Mouse (Mus musculus) layer of hippocampus, postnatal 10 days (tissue): ENCODE measurements around the gene Tas2r106. TPM values are rescaled to one million over a fixed set of nuclear protein-coding genes. Genes with fewer than 3 reads are reported as not detected.

Experiments
- DNase-seq, 2 experiments: peaks; one replicate each; pipeline ENCODE4 v3.0.0; 2021; ENCODE audit warnings: low spot score in 2 of 2
- long read RNA-seq: library from polyadenylated mRNA; stranded (forward); transcript quantifications from one replicate; pipeline ENCODE4 v2.0.0, GENCODE M21; 2023
- total RNA-seq, 2 experiments: library from RNA; stranded (reverse); gene quantifications; 2 replicates each; pipeline ENCODE4 v1.2.3; 2021

The Tas2r106 gene
- total RNA-seq: not detected
- long read RNA-seq: 0 reads

DNA sequence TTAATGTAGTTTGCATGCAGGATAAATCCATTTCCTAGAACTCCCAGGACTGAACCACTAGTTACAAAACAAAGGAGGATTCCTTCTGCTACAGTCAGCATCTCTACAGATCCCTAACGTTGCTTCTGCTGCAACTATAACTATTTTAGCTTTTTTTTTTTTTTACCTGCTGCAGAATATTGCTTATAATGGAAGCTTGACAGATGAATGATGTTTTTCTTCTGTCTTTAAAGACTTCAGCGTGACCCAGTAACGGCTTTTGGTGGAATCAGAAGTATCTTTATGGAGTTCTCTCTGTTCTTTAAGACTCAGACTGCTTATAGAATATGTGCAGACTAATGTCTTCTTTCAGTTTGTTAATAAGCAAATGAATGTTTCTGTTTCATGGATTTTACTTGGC is at the start of gene Tas2r106:
Tas2r106 (minus strand) TSS at position 101 of the 400 bp plus-strand sequence.
- DNase-seq: no peak

DNA sequence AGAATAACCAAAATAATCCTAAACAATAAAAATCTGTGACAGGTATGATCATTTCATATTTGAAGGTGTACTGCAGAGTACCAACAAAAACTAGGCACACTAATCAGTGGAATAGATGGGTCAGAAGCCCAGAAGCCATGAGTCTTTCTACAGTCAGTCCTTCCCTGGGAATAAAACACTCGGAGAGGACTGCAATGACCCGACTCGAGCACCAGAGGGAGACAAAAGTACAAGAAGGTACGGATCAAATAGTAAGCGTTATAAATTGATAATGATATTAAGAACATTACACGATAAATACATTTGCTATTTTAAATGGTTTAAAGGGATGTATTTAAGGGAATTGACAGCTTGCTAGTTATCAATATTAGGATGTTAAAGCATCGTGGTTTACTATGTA is 34.1 kb upstream of the Tas2r106 start:
- DNase-seq: no peak

DNA sequence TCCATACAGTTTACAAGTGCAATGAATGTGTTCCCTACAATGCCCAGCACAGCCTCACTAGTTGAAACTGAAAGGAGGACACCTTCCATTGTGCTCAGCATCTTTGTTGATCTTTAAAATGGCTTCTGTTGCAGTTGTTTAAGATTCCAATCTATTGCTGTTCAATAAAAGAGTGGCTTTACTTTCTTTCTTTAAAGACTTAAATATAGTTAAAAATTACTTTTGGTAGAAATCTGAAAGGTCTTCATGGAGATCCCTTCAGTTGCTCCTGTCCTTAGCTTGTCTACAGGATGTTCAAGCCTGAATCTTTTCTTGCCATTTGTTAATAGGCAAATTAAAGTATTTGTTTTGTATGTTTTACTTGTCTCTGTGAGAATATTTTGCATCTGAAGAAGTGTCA is 11.3 kb upstream of the Tas2r106 start, which contains the start of gene Tas2r114:
Tas2r114 (minus strand) TSS at position 101 of the 400 bp plus-strand sequence.
- DNase-seq: no peak

DNA sequence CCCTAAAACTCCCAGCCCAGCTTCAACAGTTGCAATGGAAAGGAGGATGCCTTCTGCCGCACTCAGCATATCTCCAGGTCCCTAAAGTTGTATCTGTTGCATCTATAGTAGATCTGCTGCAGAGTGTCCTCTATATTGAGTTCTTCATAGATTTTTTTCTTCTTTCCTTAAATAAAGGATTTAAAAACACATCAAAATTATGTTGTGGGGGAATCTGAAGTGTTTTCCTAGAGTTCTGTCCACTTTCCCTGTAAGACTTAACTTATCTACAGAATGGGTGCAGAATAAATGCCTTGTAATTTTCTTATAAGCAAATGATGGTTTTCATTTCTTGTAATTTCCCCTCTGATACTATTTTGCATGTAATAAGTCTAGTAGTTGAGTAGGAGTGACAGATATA is 8.7 kb upstream of the Tas2r106 start, which contains the start of gene Tas2r105:
Tas2r105 (minus strand) TSS at position 101 of the 400 bp plus-strand sequence.
- DNase-seq: no peak

DNA sequence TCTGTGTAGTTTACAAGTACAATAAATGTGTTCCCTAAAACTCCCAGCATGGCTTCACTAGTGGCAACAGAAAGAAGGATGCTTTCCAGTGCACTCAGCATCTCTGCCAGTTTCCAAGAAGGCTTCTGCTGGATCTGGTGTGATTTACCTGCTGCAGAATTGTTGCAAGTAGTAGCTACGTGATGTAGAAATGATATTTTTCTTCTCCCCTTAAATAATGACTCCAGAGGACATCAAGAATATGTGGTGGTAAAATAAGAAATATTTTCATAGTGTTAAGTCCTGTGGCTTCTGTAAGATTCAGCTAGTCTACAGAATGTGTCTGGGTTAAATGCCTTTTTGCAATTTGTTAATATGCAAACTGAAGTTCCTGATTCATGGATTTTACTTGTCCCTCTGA is 7.0 kb upstream of the Tas2r106 start, which contains the start of gene Tas2r104:
Tas2r104 (minus strand) TSS at position 101 of the 400 bp plus-strand sequence.
- no peak for DNase-seq

DNA sequence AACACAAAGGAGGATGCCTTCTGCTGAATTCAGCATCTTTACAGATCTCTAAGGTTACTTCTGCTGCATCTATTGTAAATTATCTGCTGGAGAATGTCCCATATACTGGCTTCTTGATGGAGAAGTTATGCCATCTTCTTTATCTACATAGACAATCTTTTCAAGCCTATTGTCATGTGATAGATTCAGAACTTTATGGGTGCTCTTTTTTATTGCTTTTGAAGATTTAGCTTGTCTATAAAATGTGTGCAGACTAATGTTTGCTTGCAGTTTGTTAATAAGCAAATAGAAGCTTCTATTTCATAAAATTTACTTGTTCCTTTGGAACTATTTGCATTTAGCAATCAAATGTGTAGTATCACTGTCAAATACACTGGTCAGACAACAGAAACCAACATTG is 18.6 kb downstream of the Tas2r106 start, which contains the start of gene Tas2r107:
Tas2r107 (minus strand) TSS at position 101 of the 400 bp plus-strand sequence.
- no peak for DNase-seq

DNA sequence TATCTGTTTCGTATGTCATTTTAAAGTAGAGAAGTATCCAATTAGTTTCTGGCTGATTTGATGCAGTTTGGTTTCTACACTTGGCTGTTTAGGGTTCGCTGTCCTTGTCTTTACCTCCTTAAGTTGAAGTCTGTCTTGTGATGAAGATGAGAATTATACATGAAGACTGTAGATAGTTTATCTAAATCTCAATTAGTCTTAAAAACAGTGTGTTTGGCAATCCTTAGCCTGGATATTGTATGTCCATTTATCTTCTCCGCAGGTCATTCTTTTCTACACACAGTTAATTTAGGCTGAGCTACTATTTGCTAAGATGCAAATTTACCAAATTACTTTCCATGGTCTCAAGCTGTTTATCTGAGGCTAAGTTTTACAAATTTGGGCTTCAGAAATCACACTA is 47.9 kb downstream of the Tas2r106 start, which contains the start of gene Tas2r130:
Tas2r130 (minus strand) TSS at position 101 of the 400 bp plus-strand sequence.
- no peak for DNase-seq

Other genes with a start within 250 kb of the Tas2r106 start
- gene 5430401F13Rik, start 192.5 kb downstream of the Tas2r106 start, total RNA-seq: not detected
- not detected for gene Gm6619, start 192.5 kb downstream of the Tas2r106 start, total RNA-seq
- gene Tas2r130, start 48.0 kb downstream of the Tas2r106 start, total RNA-seq: not detected
- gene Tas2r107, start 18.7 kb downstream of the Tas2r106 start, total RNA-seq: not detected
- gene Tas2r104, start 6.9 kb upstream of the Tas2r106 start, total RNA-seq: not detected
- not detected for gene Tas2r105, start 8.6 kb upstream of the Tas2r106 start, total RNA-seq
- gene Tas2r114, start 11.2 kb upstream of the Tas2r106 start, total RNA-seq: not detected